Mouse (Mus musculus): Measurements from ENCODE around the gene Lama4. TPM values are rescaled to one million over a fixed set of nuclear protein-coding genes. Genes with fewer than 3 reads are reported as not detected.

Lama4 gene
- 17.5 and 19.9 TPM in 2 replicates for polyA plus RNA-seq (2015; fragmentation: Nextera tagmentation; extraction: Ambion mirVana)

- WGBS, result 4% methylated on average over 24 of the region's 24 CpGs
- peak; percentile 85 for ATAC-seq
- H3K27ac ChIP-seq (ENCODE audit: low read length), result no peak within 1 kb of the TSS
Measured at GRCm38 (mm10) chr10:38965075-38965781, at the start of gene Lama4. Lama4 (plus strand) TSS chr10:38965515.

DNA sequence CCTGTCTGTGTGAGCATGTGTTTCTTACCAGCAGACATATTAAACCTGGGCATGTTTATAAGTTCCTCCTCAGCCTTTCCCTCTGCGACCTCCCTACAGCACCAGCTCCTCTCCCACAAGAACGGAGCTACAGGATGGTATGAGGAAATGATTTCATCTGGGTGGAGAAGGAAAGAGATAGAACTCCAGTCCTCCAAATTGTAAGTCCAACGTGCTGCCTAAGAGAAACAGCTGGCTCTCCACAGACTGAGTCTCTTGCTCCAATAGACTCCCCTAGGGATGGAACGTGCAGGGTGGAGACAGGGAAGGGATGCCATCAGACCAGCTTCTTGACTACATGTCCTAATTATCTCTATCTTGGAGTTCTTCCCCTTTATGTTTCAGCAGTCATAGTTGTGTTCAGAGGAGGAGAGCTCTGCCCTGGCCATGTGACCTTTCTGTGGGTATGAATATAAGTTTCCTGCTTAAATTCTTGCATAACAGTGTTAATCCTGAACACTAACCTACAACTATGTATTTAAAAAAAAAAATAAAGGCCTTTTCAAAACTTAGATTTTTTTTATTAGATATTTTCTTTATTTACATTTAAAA, 49.2 kb upstream of the Lama4 start:
- Histone ChIP-seq H3K9ac (replicated peaks; ENCODE audit: low read depth, low read length) (no peak overlapping the region), H3K9me3 (ENCODE audit: control insufficient read depth, low read length) (no peaks in the 10 kb centered on the region), H3K27me3 (replicated peaks; ENCODE audit: control insufficient read depth, insufficient read depth, low read length) (no peaks in the 10 kb centered on the region), H3K36me3 (ENCODE audit: control insufficient read depth, insufficient read depth) (no peaks in the 10 kb centered on the region), H3K27ac (ENCODE audit: low read length) (no peak overlapping the region), H3K4me2 (ENCODE audit: low read length) (no peak overlapping the region), H3K4me1 (replicated peaks; ENCODE audit: control insufficient read depth, insufficient read depth, low read length) (no peaks in the 10 kb centered on the region), H3K4me3 (replicated peaks; ENCODE audit: low read length) (no peak overlapping the region)
- ATAC-seq, result no peak
- WGBS, result 89% methylated on average over 4 of the region's 4 CpGs

More at GRCm38 (mm10) chr10:38965075-38965781, at the start of gene Lama4:
- Histone ChIP-seq H3K4me2 (ENCODE audit: low read length) (peak within 1 kb of the TSS; percentile 68), H3K4me3 (replicated peaks; ENCODE audit: low read length) (peak within 1 kb of the TSS; percentile 44), H3K9ac (replicated peaks; ENCODE audit: low read depth, low read length) (peak within 1 kb of the TSS; percentile 54), H3K36me3 (ENCODE audit: control insufficient read depth, insufficient read depth) (no peaks in the 10 kb centered on the region), H3K9me3 (ENCODE audit: control insufficient read depth, low read length) (no peaks in the 10 kb centered on the region), H3K4me1 (replicated peaks; ENCODE audit: control insufficient read depth, insufficient read depth, low read length) (peaks cover 12% of the 10 kb centered on the region), H3K27me3 (replicated peaks; ENCODE audit: control insufficient read depth, insufficient read depth, low read length) (no peaks in the 10 kb centered on the region)

DNA sequence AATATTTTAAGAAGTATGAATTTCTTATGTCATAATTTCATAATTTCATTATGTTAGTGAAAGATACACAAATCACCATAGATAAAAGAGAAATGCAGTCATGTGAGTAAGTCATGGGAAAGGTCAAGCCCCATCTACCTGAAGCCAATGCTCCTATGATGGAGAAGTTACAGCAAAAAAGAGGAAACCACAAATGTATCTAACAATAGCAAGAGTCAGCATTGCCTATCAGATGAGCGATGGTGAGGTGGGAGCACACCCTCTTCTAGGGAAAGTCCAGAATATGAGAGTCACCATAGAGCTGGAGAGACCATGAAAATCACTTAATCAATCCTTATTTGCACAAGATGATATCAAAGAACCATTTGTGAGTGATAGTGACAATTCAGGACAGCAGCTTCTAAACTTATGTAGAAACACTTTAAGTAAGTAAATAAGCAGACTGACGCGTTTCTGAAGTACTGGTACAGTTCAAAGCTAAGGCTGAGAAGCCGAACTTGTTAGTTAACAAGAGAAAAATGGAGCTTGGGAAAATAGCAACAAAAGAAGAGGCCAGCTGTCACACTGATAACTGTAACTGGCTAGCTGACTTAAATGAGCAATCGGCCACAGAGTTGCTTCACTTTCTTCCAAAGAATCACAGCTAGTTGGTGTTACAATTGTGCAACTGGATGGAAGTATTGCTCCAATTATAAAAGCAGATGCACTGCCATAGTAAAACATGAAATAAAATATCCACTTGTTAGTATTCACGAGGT, 36.2 kb upstream of the Lama4 start:
- Histone ChIP-seq H3K9me3 (ENCODE audit: control insufficient read depth, low read length) (no peaks in the 10 kb centered on the region), H3K27me3 (replicated peaks; ENCODE audit: control insufficient read depth, insufficient read depth, low read length) (no peaks in the 10 kb centered on the region), H3K4me2 (ENCODE audit: low read length) (no peak overlapping the region), H3K4me3 (replicated peaks; ENCODE audit: low read length) (no peak overlapping the region), H3K9ac (replicated peaks; ENCODE audit: low read depth, low read length) (no peak overlapping the region), H3K27ac (ENCODE audit: low read length) (no peak overlapping the region), H3K36me3 (ENCODE audit: control insufficient read depth, insufficient read depth) (no peaks in the 10 kb centered on the region), H3K4me1 (replicated peaks; ENCODE audit: control insufficient read depth, insufficient read depth, low read length) (no peaks in the 10 kb centered on the region)
- no peak for ATAC-seq
- 80% methylated on average over 6 of the region's 6 CpGs for WGBS

- no peak overlapping the region for H3K27ac ChIP-seq (ENCODE audit: low read length)
- H3K4me3 ChIP-seq (replicated peaks; ENCODE audit: low read length), result no peak overlapping the region
- H3K4me2 ChIP-seq (ENCODE audit: low read length), result no peak overlapping the region
- no peaks in the 10 kb centered on the region for H3K36me3 ChIP-seq (ENCODE audit: control insufficient read depth, insufficient read depth)
- H3K4me1 ChIP-seq (replicated peaks; ENCODE audit: control insufficient read depth, insufficient read depth, low read length), result no peaks in the 10 kb centered on the region
- ATAC-seq, result no peak
- H3K9ac ChIP-seq (replicated peaks; ENCODE audit: low read depth, low read length), result no peak overlapping the region
- 72% methylated on average over 2 of the region's 2 CpGs for WGBS
- H3K27me3 ChIP-seq (replicated peaks; ENCODE audit: control insufficient read depth, insufficient read depth, low read length), result no peaks in the 10 kb centered on the region
- H3K9me3 ChIP-seq (ENCODE audit: control insufficient read depth, low read length), result no peaks in the 10 kb centered on the region
Measured at GRCm38 (mm10) chr10:38944701-38945100, 20.6 kb upstream of the Lama4 start.

- Histone ChIP-seq H3K4me3 (replicated peaks; ENCODE audit: low read length) (no peak overlapping the region), H3K4me1 (replicated peaks; ENCODE audit: control insufficient read depth, insufficient read depth, low read length) (peaks cover 12% of the 10 kb centered on the region), H3K27me3 (replicated peaks; ENCODE audit: control insufficient read depth, insufficient read depth, low read length) (no peaks in the 10 kb centered on the region), H3K36me3 (ENCODE audit: control insufficient read depth, insufficient read depth) (no peaks in the 10 kb centered on the region), H3K9ac (replicated peaks; ENCODE audit: low read depth, low read length) (no peak overlapping the region), H3K9me3 (ENCODE audit: control insufficient read depth, low read length) (no peaks in the 10 kb centered on the region), H3K27ac (ENCODE audit: low read length) (no peak overlapping the region), H3K4me2 (ENCODE audit: low read length) (no peak overlapping the region)
- 68% methylated on average over 2 of the region's 2 CpGs for WGBS
- ATAC-seq, result no peak
Measured at GRCm38 (mm10) chr10:38961920-38962319, 3.4 kb upstream of the Lama4 start.

GRCm38 (mm10) chr10:38964719-38965074, 618 bp upstream of the Lama4 start:
- no peaks in the 10 kb centered on the region for H3K9me3 ChIP-seq (ENCODE audit: control insufficient read depth, low read length)
- H3K4me2 ChIP-seq (ENCODE audit: low read length), result no peak overlapping the region
- no peaks in the 10 kb centered on the region for H3K27me3 ChIP-seq (replicated peaks; ENCODE audit: control insufficient read depth, insufficient read depth, low read length)
- H3K27ac ChIP-seq (ENCODE audit: low read length), result no peak overlapping the region
- peaks cover 12% of the 10 kb centered on the region for H3K4me1 ChIP-seq (replicated peaks; ENCODE audit: control insufficient read depth, insufficient read depth, low read length)
- no peak overlapping the region for H3K9ac ChIP-seq (replicated peaks; ENCODE audit: low read depth, low read length)
- 54% methylated on average over 4 of the region's 4 CpGs for WGBS
- H3K36me3 ChIP-seq (ENCODE audit: control insufficient read depth, insufficient read depth), result no peaks in the 10 kb centered on the region
- H3K4me3 ChIP-seq (replicated peaks; ENCODE audit: low read length), result no peak overlapping the region
- peak; percentile 37 for ATAC-seq

DNA sequence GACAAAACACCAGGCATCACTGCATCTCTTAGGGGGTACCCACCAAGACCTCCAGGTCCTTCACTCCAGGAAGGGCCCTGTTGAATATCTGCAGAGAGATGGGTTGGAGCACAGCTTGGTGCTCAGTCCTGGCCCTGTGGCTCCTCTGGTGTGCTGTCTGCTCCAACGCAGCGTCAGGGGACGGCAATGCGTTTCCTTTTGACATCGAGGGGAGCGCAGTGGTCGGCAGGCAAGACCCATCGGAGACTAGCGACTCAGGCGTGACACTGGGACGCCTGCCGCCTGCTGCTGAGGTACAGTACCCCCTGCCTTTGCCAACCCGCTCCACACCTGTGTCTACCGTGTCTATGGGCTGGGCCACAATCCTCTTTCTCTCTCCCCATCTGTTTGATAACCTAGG, 542 bp downstream of the Lama4 start:
- ATAC-seq, result peak; percentile 47
- Histone ChIP-seq H3K4me2 (ENCODE audit: low read length) (peak overlapping the region; percentile 68), H3K4me3 (replicated peaks; ENCODE audit: low read length) (peak overlapping the region; percentile 44), H3K27ac (ENCODE audit: low read length) (no peak overlapping the region), H3K36me3 (ENCODE audit: control insufficient read depth, insufficient read depth) (no peaks in the 10 kb centered on the region), H3K27me3 (replicated peaks; ENCODE audit: control insufficient read depth, insufficient read depth, low read length) (no peaks in the 10 kb centered on the region), H3K9me3 (ENCODE audit: control insufficient read depth, low read length) (no peaks in the 10 kb centered on the region), H3K9ac (replicated peaks; ENCODE audit: low read depth, low read length) (peak overlapping the region; percentile 54), H3K4me1 (replicated peaks; ENCODE audit: control insufficient read depth, insufficient read depth, low read length) (peaks cover 12% of the 10 kb centered on the region)
- WGBS, result 7% methylated on average over 14 of the region's 14 CpGs

- Histone ChIP-seq H3K4me2 (ENCODE audit: low read length) (no peak overlapping the region; the same call in 1 of the 2 replicates), H3K27ac (ENCODE audit: low read length) (no peak overlapping the region), H3K36me3 (ENCODE audit: control insufficient read depth, insufficient read depth) (no peaks in the 10 kb centered on the region), H3K4me1 (replicated peaks; ENCODE audit: control insufficient read depth, insufficient read depth, low read length) (peaks cover 12% of the 10 kb centered on the region), H3K9me3 (ENCODE audit: control insufficient read depth, low read length) (no peaks in the 10 kb centered on the region), H3K9ac (replicated peaks; ENCODE audit: low read depth, low read length) (no peak overlapping the region), H3K27me3 (replicated peaks; ENCODE audit: control insufficient read depth, insufficient read depth, low read length) (no peaks in the 10 kb centered on the region), H3K4me3 (replicated peaks; ENCODE audit: low read length) (no peak overlapping the region; the same call in 1 of the 2 replicates)
- no peak for ATAC-seq
- WGBS, result 95% methylated on average over 2 of the region's 2 CpGs
Measured at GRCm38 (mm10) chr10:38966646-38967045, 1.3 kb downstream of the Lama4 start.

DNA sequence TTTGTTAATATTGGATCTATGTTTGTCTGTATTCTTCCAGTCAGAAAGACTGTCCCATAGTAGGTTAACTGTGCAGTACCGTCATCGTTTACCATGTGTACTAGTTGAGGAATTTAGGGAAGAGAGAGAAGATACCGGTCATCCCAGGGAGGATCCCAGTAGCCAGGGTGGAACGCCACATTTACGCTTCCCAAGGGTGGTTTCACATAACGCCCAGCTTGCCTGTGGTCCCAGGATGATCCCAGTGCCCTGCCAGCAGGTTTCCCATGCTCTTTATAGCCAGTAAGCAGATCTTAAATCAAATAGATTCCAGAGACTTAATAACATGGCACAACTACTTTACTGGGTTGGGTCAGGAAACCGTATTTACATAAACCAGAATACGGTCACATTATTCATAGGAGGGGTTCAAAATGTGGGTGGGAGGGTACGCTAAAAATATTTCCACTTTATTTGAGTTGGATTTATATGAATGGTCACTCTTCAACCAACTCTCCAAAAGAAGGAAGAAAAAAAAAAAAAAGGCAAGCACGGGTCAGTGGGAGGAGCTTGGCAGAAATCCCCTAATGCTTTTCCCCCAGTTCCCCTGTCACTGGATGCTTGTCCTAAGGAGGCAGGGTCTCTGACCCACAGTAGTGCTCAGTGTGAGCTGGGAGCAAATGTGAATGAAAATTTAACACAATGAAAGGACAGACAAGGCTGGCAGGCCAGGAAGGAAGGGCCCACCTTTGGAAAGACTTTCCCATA, 3.2 kb downstream of the Lama4 start:
- H3K9me3 ChIP-seq (ENCODE audit: control insufficient read depth, low read length), result no peaks in the 10 kb centered on the region
- no peaks in the 10 kb centered on the region for H3K36me3 ChIP-seq (ENCODE audit: control insufficient read depth, insufficient read depth)
- no peak overlapping the region; the same call in 1 of the 2 replicates for H3K4me2 ChIP-seq (ENCODE audit: low read length)
- H3K9ac ChIP-seq (replicated peaks; ENCODE audit: low read depth, low read length), result no peak overlapping the region
- no peak for ATAC-seq
- no peaks in the 10 kb centered on the region for H3K27me3 ChIP-seq (replicated peaks; ENCODE audit: control insufficient read depth, insufficient read depth, low read length)
- no peak overlapping the region for H3K4me3 ChIP-seq (replicated peaks; ENCODE audit: low read length)
- WGBS, result 84% methylated on average over 10 of the region's 10 CpGs
- no peak overlapping the region for H3K27ac ChIP-seq (ENCODE audit: low read length)
- H3K4me1 ChIP-seq (replicated peaks; ENCODE audit: control insufficient read depth, insufficient read depth, low read length), result peaks cover 12% of the 10 kb centered on the region
